Mouse (Mus musculus): ENCODE data around the gene 1810043G02Rik. TPM values are rescaled to one million over a fixed set of nuclear protein-coding genes. Genes with fewer than 3 reads are reported as not detected.
"Not testable (repeated sequence)": the region's sequence is repeated elsewhere in the genome, so short reads cannot be mapped to it uniquely, and the experiment has no call there.

The 1810043G02Rik gene
- 29.5 and 32.1 TPM in 2 replicates for polyA plus RNA-seq (2015; fragmentation: Nextera tagmentation; extraction: Ambion mirVana)

DNA sequence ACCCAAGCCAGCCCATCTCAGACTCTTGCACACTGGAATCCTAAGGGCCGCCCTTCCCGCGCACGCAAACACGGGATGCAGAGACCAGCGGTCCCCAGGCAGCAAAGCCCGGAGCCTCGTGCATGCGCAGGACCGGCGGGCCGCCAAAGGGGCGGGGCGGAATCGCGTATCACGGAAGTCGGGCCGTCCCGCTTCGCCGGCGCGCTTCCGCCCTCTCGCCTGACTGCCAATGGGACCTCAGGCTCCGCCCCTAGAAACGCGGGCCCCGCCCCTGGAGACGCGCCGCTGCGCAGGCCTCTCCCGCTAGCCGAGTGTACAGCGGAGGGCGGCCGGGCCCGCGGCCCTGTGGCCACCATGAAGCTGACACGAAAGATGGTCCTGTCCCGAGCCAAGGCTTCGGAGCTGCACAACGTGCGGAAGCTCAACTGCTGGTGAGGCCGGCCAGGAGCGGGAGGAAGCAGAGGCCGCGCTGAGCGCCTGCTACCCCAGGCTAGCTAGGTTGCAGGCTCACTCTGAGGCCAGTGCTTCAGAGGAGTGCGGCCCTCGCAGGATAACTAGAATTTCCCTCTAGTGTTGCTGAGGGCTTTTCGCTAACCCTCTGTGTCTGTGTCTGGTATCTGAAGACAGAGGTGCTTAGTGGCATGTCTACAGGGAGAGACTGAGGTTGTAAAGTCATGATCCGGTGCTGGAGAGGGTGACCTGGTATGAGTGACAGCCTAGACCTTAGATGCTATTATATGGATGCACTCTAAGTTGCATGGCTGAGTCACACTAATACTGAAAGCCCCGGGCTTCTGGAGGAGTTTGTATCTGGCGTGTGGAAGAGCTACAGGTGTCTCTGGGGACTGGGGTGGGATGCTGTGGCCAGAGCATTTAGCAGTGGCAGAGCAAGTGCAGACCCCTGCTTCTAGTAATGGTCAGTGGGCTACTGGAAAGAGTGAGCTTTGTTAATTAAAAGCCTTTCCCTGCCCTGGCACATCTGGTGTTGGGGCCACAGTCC lies at the start of gene 1810043G02Rik:
Gene 1810043G02Rik (plus strand): TSS at position 174 of the 1,000 bp plus-strand sequence.
- 1% methylated on average over 57 of the region's 57 CpGs for WGBS
- Histone ChIP-seq H3K27me3 (no peaks in the 10 kb centered on the region), H3K9ac (peak within 1 kb of the TSS; percentile 85), H3K9me3 (replicated peaks) (no peaks in the 10 kb centered on the region), H3K4me2 (peak within 1 kb of the TSS; percentile 79), H3K4me3 (replicated peaks) (peak within 1 kb of the TSS; percentile 80), H3K36me3 (peaks cover 20% of the 10 kb centered on the region), H3K27ac (peak within 1 kb of the TSS; percentile 72), H3K4me1 (peaks cover 11% of the 10 kb centered on the region)
- ATAC-seq (replicated peaks; ENCODE audit: low FRiP score): peak; percentile 96

DNA sequence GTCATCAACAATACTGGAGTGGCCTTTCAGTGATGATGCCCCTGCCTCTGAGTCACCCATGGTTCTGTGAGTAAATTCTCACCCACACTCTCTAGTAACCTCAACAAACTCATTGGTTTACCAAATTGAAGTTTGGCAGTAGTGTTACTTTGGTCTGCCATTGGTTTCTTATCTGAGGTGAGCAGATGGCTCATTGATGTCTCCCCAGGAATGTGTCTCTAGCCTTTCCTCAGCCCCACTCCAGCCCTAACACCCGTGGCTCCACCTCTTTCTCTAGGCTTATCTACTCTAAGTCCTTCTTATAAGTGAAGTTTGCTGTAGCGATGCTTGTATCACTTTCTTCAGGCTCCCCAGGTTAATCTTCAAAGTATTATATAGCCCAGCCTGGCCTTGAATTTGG lies 38.6 kb upstream of the 1810043G02Rik start:
- no peak overlapping the region for H3K4me3 ChIP-seq (replicated peaks)
- H3K27me3 ChIP-seq: no peaks in the 10 kb centered on the region
- no peaks in the 10 kb centered on the region for H3K36me3 ChIP-seq
- WGBS: 76% methylated on average over 2 of the region's 2 CpGs
- no peaks in the 10 kb centered on the region for H3K4me1 ChIP-seq
- no peak overlapping the region for H3K9ac ChIP-seq
- no peak for ATAC-seq (replicated peaks; ENCODE audit: low FRiP score)
- H3K4me2 ChIP-seq: no peak overlapping the region
- H3K9me3 ChIP-seq (replicated peaks): no peaks in the 10 kb centered on the region
- H3K27ac ChIP-seq: no peak overlapping the region

DNA sequence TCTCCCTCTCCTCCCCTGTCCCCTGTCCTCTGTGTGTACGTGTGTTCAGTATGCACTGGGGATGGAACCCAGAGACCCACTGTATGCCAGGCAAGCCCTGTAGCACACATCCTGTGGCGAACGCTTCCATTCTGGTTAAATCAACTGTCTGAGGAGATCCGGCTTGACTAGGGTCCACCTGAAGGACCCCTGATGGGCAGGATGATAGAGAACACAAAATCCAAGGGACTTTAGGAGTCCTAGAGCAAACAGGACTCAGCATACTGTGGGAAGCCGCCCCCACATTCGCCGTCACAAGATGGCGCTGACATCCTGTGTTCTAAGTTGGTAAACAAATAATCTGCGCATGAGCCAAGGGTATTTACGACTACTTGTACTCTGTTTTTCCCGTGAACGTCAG lies 27.9 kb upstream of the 1810043G02Rik start:
- WGBS: 92% methylated on average over 9 of the region's 12 CpGs
- H3K27me3 ChIP-seq; H3K4me2 ChIP-seq; H3K4me1 ChIP-seq; ATAC-seq (replicated peaks; ENCODE audit: low FRiP score); H3K36me3 ChIP-seq; H3K9ac ChIP-seq; H3K27ac ChIP-seq; H3K9me3 ChIP-seq (replicated peaks); H3K4me3 ChIP-seq (replicated peaks): not testable (repeated sequence)

DNA sequence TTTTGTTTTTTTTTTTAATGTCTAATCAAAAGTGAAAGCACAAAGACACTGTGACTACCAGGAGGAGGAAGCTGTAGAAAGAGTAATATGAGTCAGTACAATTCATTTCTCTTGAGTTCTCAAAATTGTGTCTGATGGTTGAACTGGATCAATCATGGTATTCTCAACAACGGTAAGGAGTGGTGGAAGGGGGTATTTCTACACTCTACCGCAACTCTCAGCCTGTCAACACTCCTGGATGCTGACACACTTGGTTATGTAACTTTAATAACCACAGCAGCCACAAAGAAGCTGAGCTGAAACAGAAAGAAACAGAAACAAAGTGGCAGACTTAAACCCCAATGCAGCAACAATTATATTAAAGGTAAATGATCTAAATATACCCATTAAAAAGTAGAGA lies 15.6 kb upstream of the 1810043G02Rik start:
- H3K9ac ChIP-seq: no peak overlapping the region
- H3K9me3 ChIP-seq (replicated peaks): no peaks in the 10 kb centered on the region
- ATAC-seq (replicated peaks; ENCODE audit: low FRiP score): no peak
- H3K4me2 ChIP-seq: no peak overlapping the region
- 86% methylated on average over 2 of the region's 2 CpGs for WGBS
- peaks cover 4% of the 10 kb centered on the region; the same call in 1 of the 2 replicates for H3K27me3 ChIP-seq
- no peak overlapping the region for H3K4me3 ChIP-seq (replicated peaks)
- no peaks in the 10 kb centered on the region for H3K4me1 ChIP-seq
- H3K36me3 ChIP-seq: no peaks in the 10 kb centered on the region
- H3K27ac ChIP-seq: no peak overlapping the region

DNA sequence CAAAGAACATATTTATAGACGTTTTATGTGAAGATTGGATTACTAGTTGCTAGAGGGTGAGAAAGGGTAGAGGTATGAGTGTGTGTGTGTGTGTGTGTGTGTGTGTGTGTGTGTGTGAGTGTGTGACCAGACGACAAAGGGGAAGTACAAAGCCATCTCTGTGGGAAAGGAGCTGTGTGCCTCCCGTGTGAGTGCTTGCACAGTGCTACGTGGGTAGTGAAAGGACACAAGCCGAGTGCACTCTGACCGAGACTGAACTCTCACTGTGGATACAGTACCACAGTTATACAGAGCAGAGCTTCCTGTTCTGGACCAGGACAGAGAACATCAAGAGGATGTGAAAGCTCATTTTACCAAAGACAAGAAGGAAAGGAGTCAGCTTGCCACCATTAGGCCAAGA lies 14.4 kb upstream of the 1810043G02Rik start:
- H3K9ac ChIP-seq: no peak overlapping the region
- H3K4me3 ChIP-seq (replicated peaks): no peak overlapping the region
- H3K4me1 ChIP-seq: no peaks in the 10 kb centered on the region; the same call in 1 of the 2 replicates
- no peaks in the 10 kb centered on the region for H3K9me3 ChIP-seq (replicated peaks)
- H3K4me2 ChIP-seq: no peak overlapping the region
- H3K36me3 ChIP-seq: no peaks in the 10 kb centered on the region
- WGBS: 89% methylated on average over 6 of the region's 6 CpGs
- H3K27ac ChIP-seq: no peak overlapping the region
- no peak for ATAC-seq (replicated peaks; ENCODE audit: low FRiP score)
- H3K27me3 ChIP-seq: peaks cover 16% of the 10 kb centered on the region

DNA sequence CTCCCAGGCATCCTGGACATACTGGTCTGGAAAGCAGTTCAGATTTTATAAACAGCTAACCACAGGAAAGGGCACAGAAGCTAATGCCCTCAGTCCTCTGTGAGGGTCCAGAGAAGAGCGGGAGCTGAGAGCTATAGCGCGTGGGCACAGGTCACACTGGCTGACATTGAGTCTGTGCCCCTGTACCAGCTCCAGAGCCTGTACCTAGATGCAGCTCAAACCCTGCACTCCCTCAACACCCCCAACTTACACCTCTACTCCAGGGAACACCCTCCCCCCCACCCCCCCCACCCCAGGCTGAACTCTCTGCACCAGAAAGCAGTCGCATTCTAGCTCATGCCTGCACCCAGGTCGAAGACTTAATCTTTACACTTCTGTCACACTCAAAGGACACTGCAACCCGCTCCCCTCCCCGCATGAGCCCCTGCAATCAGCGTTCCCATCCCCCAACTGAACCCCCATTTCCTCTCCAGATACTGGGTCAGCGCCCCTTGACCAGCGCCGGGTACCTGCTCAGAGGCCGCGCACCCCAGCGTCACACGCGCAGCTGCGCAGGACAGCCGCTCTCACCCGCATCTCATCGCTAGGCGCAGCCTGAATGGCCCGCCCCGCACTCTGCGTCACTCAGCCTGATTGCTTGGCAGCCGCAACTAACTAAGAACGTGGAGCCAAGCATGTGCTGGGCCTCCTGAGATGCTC lies 8.9 kb upstream of the 1810043G02Rik start:
- 6% methylated on average over 26 of the region's 26 CpGs for WGBS
- peak overlapping the region; percentile 64 for H3K4me2 ChIP-seq
- no peak for ATAC-seq (replicated peaks; ENCODE audit: low FRiP score)
- H3K9me3 ChIP-seq (replicated peaks): no peaks in the 10 kb centered on the region
- peaks cover 33% of the 10 kb centered on the region for H3K27me3 ChIP-seq
- peak overlapping the region; percentile 38 for H3K4me3 ChIP-seq (replicated peaks)
- H3K9ac ChIP-seq: 0 out of 2 replicates have a peak overlapping the region, but pooled peaks have one; percentile 11
- H3K27ac ChIP-seq: no peak overlapping the region
- H3K36me3 ChIP-seq: no peaks in the 10 kb centered on the region
- peaks cover 8% of the 10 kb centered on the region for H3K4me1 ChIP-seq

DNA sequence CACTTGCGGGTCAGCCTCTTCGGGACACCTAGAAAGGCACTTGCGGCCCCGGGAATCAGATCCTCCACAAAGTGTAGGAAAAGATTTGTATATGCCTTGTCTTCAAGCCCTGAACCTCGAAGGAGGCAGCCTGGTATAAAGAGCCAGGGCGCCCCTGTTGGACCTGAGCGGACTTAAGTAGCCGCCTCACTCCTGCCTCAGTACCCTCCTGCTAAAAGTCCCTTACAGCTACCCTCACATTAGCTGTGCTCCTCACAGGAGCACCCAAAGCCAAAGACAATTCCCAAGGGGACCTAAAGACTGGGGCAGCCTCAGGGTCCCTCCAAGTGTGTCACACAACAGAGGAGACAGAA lies 8.4 kb upstream of the 1810043G02Rik start:
- Histone ChIP-seq H3K36me3 (no peaks in the 10 kb centered on the region), H3K9me3 (replicated peaks) (no peaks in the 10 kb centered on the region), H3K4me2 (peak overlapping the region; percentile 64), H3K4me1 (peaks cover 8% of the 10 kb centered on the region), H3K4me3 (replicated peaks) (peak overlapping the region; percentile 38), H3K9ac (0 out of 2 replicates have a peak overlapping the region, but pooled peaks have one; percentile 11), H3K27ac (no peak overlapping the region), H3K27me3 (peaks cover 33% of the 10 kb centered on the region)
- WGBS: 6% methylated on average over 8 of the region's 8 CpGs
- ATAC-seq (replicated peaks; ENCODE audit: low FRiP score): no peak

DNA sequence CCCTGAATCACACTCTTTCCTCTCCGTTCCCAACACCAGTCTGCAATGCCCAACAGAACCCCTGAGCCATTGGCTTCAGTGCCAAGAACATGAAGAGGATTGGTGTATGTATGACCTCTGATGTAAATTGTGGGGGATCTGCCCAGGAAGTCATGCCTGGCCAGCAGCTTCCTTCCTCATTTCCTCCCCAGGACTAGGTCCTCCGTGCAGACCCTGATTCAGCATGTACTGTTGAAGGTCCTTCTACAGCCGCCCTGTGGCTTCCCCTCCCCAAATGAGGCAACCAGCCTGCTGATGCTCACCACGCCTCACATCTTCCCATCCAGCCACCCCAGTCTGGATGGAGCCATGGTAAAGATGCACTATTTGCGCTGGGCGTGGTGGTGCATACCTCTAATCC lies 7.8 kb upstream of the 1810043G02Rik start, which contains the start of gene Trpm2:
Gene Trpm2 (minus strand): TSS at position 83 of the 400 bp plus-strand sequence.
- H3K36me3 ChIP-seq: no peaks in the 10 kb centered on the region
- H3K9me3 ChIP-seq (replicated peaks): no peaks in the 10 kb centered on the region
- H3K9ac ChIP-seq: 0 out of 2 replicates have a peak within 1 kb of the TSS, but pooled peaks have one; percentile 11
- peaks cover 33% of the 10 kb centered on the region for H3K27me3 ChIP-seq
- H3K4me1 ChIP-seq: peaks cover 8% of the 10 kb centered on the region
- no peak for ATAC-seq (replicated peaks; ENCODE audit: low FRiP score)
- peak within 1 kb of the TSS; percentile 64 for H3K4me2 ChIP-seq
- WGBS: 73% methylated on average over 6 of the region's 6 CpGs
- H3K4me3 ChIP-seq (replicated peaks): peak within 1 kb of the TSS; percentile 38
- no peak within 1 kb of the TSS for H3K27ac ChIP-seq

DNA sequence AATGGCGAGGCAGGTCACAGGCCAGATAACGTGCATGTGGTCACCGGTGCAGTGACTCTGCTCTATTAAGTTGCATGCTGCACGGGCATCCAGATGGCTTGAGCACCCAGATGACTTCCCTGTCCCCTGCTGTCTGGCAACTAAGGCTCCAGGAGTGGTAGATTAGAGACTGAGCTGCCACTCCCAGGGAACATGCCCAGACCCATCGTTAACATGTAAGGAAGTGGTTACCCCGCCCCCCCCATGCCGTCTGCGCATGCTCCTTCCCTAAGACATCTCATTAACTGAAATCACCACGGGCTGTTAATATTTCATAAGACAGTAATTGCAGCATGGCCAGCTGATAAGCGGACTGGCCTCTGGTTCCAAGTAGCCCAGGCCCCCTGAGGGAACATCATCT lies 7.1 kb upstream of the 1810043G02Rik start:
- H3K4me3 ChIP-seq (replicated peaks): no peak overlapping the region

DNA sequence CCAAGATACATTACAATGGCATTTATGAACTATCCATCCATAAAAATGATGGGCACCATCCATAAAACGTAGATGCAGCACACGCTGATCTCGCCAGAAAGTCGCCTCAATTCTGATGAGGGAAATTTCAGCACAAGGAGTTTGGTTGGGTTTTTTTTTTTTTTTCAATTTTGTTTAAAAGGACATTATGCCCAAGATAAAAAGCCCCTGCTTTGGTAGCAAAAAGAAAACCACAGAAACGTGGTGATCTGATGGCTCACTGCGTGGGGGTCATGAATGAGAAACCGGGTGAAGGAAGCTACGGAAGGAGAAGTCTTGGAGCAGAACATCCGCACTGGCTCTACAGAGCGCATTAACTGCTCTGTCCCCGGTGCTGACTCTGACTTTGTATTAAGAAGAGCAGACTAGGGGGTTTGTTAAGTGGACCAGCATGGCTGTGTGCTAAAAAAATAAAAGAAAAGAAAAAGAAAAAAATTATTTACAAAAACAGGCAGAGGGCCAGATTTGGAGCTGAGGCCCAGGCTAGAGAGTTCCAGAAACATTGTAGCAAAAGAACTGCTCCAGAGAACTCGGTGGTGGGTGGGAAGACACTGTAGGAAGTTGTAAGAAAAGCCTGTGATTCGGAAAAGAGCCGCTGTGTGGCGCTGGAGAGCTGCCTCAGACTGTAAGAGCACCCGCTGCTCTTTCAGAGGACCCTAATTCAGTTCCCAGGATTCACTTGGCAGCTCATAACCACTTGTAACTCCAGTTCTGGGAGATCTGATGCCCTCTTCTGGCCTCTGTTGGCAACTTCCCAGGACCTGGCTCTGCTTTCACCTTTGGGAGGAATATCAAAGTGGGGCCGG lies 6.4 kb upstream of the 1810043G02Rik start:
- Histone ChIP-seq H3K9me3 (replicated peaks) (no peaks in the 10 kb centered on the region), H3K36me3 (no peaks in the 10 kb centered on the region), H3K4me1 (peaks cover 8% of the 10 kb centered on the region), H3K4me3 (replicated peaks) (no peak overlapping the region), H3K9ac (no peak overlapping the region), H3K4me2 (no peak overlapping the region), H3K27ac (no peak overlapping the region), H3K27me3 (peaks cover 33% of the 10 kb centered on the region)
- no peak for ATAC-seq (replicated peaks; ENCODE audit: low FRiP score)
- WGBS: 60% methylated on average over 17 of the region's 17 CpGs

More for the DNA sequence above, 7.1 kb upstream of the 1810043G02Rik start:
- Histone ChIP-seq H3K9ac (no peak overlapping the region), H3K36me3 (no peaks in the 10 kb centered on the region), H3K4me1 (peaks cover 8% of the 10 kb centered on the region), H3K27me3 (peaks cover 33% of the 10 kb centered on the region), H3K9me3 (replicated peaks) (no peaks in the 10 kb centered on the region), H3K4me2 (no peak overlapping the region), H3K27ac (no peak overlapping the region)
- ATAC-seq (replicated peaks; ENCODE audit: low FRiP score): no peak
- 86% methylated on average over 10 of the region's 10 CpGs for WGBS

DNA sequence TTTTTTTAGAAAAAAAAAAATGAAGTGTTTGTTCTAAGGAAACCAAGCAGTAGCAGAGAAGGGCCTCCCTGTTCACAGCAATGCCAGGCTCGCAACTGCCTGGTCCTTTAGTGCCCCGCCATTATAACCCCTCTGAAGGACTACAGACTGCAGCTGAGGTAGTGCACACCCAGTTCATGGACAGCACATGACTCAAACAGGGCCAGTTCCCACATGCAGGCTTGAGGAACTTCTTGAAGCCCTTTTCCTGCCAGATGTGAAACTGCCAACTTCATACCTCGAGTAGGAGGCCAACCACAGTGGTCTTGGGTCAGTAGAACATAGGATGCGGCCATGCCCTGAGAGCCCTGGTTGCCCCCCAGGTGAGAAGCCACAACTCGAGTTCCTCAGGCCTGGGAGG lies 4.0 kb upstream of the 1810043G02Rik start:
- H3K9ac ChIP-seq: no peak overlapping the region
- ATAC-seq (replicated peaks; ENCODE audit: low FRiP score): no peak
- no peak overlapping the region for H3K4me3 ChIP-seq (replicated peaks)
- no peaks in the 10 kb centered on the region for H3K36me3 ChIP-seq
- H3K27ac ChIP-seq: no peak overlapping the region
- peaks cover 16% of the 10 kb centered on the region for H3K4me1 ChIP-seq
- H3K27me3 ChIP-seq: peaks cover 14% of the 10 kb centered on the region
- no peak overlapping the region for H3K4me2 ChIP-seq
- 71% methylated on average over 5 of the region's 5 CpGs for WGBS
- H3K9me3 ChIP-seq (replicated peaks): no peaks in the 10 kb centered on the region
